ENCODE assay signal across 8 mouse cellular contexts in the genomic region with DNA sequence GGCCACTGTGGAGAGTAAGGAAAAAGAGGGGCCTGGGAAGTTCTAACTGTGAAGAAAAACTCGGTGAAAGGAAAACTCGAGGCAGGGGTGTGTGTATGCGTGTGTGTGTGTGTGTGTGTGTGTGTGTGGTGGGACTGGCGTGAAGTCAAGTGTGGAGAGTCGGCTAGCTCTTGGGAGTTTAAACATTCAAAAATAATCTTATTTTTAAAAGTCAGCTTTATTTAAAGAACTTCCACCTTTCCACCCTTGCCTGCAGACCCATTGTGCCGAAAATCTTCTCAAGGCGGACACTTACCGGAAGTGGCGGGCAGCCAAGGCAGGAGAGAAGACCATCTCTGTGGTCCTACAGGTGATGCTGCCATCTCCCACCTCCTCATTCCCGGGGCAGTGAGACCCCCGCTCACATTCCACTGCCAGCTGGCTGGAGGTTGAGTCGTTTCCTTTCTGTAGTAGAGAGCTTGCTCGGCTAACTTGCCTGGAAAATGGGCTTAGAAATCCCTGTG. TPM values are rescaled to one million over a fixed set of nuclear protein-coding genes. Genes with fewer than 3 reads are reported as not detected.
A peak's percentile ranks its signal among the peaks of the same experiment; 100 is the strongest.
DNase-seq lines count a peak whose midpoint lies in the region; ATAC-seq and TF ChIP-seq lines count a peak whose summit lies in the region.

No protein-coding gene starts in this region.

- no peaks in the 10 kb centered on the region for H3K27me3 ChIP-seq in kidney, embryonic 14.5 days (ENCODE audit: control insufficient read depth, insufficient read depth, low read length)
- H3K27me3 ChIP-seq in hindbrain, embryonic 14.5 days (ENCODE audit: control insufficient read depth, insufficient read depth, low read length) = no peaks in the 10 kb centered on the region
- H3K27me3 ChIP-seq in midbrain, embryonic 15.5 days (replicated peaks) = no peaks in the 10 kb centered on the region

- peak overlapping the region; percentile 91 for H3K4me3 ChIP-seq in kidney, embryonic 14.5 days (ENCODE audit: low read length)
- peak overlapping the region; percentile 94 for H3K4me3 ChIP-seq in bone marrow macrophage, adult 2 months (ENCODE audit: insufficient read depth, low read length)
- H3K4me3 ChIP-seq in hindbrain, embryonic 14.5 days (replicated peaks; ENCODE audit: low read length) = peak overlapping the region; percentile 49
- peak overlapping the region; percentile 87 for H3K4me3 ChIP-seq in midbrain, embryonic 15.5 days

- no peak for TF ChIP-seq CTCF in bone marrow macrophage, adult 2 months (IDR thresholded peaks at IDR 0.05; ENCODE audit: low read depth, low read length)

- peak overlapping the region; percentile 80 for H3K9ac ChIP-seq in kidney, embryonic 14.5 days (ENCODE audit: low read depth, low read length)
- peak overlapping the region; percentile 60 for H3K9ac ChIP-seq in hindbrain, embryonic 14.5 days
- peak overlapping the region; percentile 84 for H3K9ac ChIP-seq in midbrain, embryonic 15.5 days

- H3K9me3 ChIP-seq in kidney, embryonic 14.5 days (ENCODE audit: control insufficient read depth, low read length) = no peaks in the 10 kb centered on the region
- no peaks in the 10 kb centered on the region for H3K9me3 ChIP-seq in hindbrain, embryonic 14.5 days (ENCODE audit: control insufficient read depth, low read length)
- H3K9me3 ChIP-seq in midbrain, embryonic 15.5 days = no peaks in the 10 kb centered on the region

- DNase-seq in kidney, adult 8-10 months = no peak
- DNase-seq in hindbrain, embryonic 14.5 days (ENCODE audit: low spot score) = no peak
- no peak for DNase-seq in natural killer cell, adult 2 months (ENCODE audit: low spot score in 2 of 2)
- DNase-seq in right cerebral cortex, postnatal 36 days (ENCODE audit: low spot score in 2 of 2) = no peak
- no peak for DNase-seq in right cerebral cortex, postnatal 10 days (ENCODE audit: low spot score in 2 of 2)

- no peak for ATAC-seq in kidney, embryonic 14.5 days (ENCODE audit: low FRiP score, low TSS enrichment)
- no peak for ATAC-seq in hindbrain, embryonic 14.5 days (ENCODE audit: low FRiP score)
- peak; percentile 28; the same call in 1 of the 2 replicates for ATAC-seq in midbrain, embryonic 15.5 days (replicated peaks)

- peak overlapping the region; percentile 76 for H3K4me2 ChIP-seq in kidney, embryonic 14.5 days (replicated peaks; ENCODE audit: low read depth, low read length)
- H3K4me2 ChIP-seq in hindbrain, embryonic 14.5 days (replicated peaks) = peak overlapping the region; percentile 58
- H3K4me2 ChIP-seq in midbrain, embryonic 15.5 days = peak overlapping the region; percentile 75

- TF ChIP-seq POLR2A in bone marrow macrophage, adult 2 months (IDR thresholded peaks at IDR 0.05; ENCODE audit: borderline replicate concordance, low read depth, low read length) = no peak

- H3K36me3 ChIP-seq in kidney, embryonic 14.5 days (ENCODE audit: control insufficient read depth, insufficient read depth, low read length) = peaks cover 34% of the 10 kb centered on the region
- peaks cover 28% of the 10 kb centered on the region for H3K36me3 ChIP-seq in hindbrain, embryonic 14.5 days (replicated peaks; ENCODE audit: control insufficient read depth, insufficient read depth)
- H3K36me3 ChIP-seq in midbrain, embryonic 15.5 days (replicated peaks) = no peaks in the 10 kb centered on the region; the same call in 1 of the 2 replicates

- peak overlapping the region; percentile 77; the same call in 1 of the 2 replicates for H3K27ac ChIP-seq in kidney, embryonic 14.5 days (ENCODE audit: low read depth, low read length)
- H3K27ac ChIP-seq in bone marrow macrophage, adult 2 months (ENCODE audit: insufficient read depth, low read depth, low read length) = no peak overlapping the region
- no peak overlapping the region for H3K27ac ChIP-seq in hindbrain, embryonic 14.5 days
- H3K27ac ChIP-seq in midbrain, embryonic 15.5 days = 0 out of 2 replicates have a peak overlapping the region, but pooled peaks have one; percentile 73

- WGBS in kidney, embryonic 14.5 days = 20% methylated on average over 13 of the region's 13 CpGs
- WGBS in hindbrain, embryonic 14.5 days = 37% methylated on average over 13 of the region's 13 CpGs
- WGBS in midbrain, embryonic 15.5 days = 25% methylated on average over 13 of the region's 13 CpGs

- H3K4me1 ChIP-seq in kidney, embryonic 14.5 days (ENCODE audit: control insufficient read depth, insufficient read depth, low read length) = peaks cover 15% of the 10 kb centered on the region
- peaks cover 29% of the 10 kb centered on the region for H3K4me1 ChIP-seq in bone marrow macrophage, adult 2 months (ENCODE audit: control insufficient read depth, insufficient read depth, low read length)
- peaks cover 5% of the 10 kb centered on the region for H3K4me1 ChIP-seq in hindbrain, embryonic 14.5 days (replicated peaks; ENCODE audit: control insufficient read depth, insufficient read depth, low read length)
- peaks cover 16% of the 10 kb centered on the region for H3K4me1 ChIP-seq in midbrain, embryonic 15.5 days

RNA-seq across cellular contexts. Expression of a gene that starts 1.5 kb away (rescaled TPM):
- 109 and 136 TPM in 2 replicates for polyA plus RNA-seq in kidney, embryonic 14.5 days (2014; fragmentation: Nextera tagmentation; extraction: Ambion mirVana)
- 54.6 and 58.7 TPM in 2 replicates for polyA plus RNA-seq in bone marrow macrophage, adult 2 months (2012; ENCODE audit: insufficient read depth, insufficient read length, missing spikeins)
- 47.4 and 52.3 TPM in 2 replicates for polyA plus RNA-seq in hindbrain, embryonic 14.5 days (2014; fragmentation: Nextera tagmentation; extraction: Ambion mirVana)
- 67.1 and 76.5 TPM in 2 replicates for polyA plus RNA-seq in midbrain, embryonic 15.5 days (2015; fragmentation: Nextera tagmentation; extraction: Ambion mirVana)

RNA-seq across cellular contexts. Expression of a gene that starts 1.7 kb away (rescaled TPM):
- 0.43 TPM in 1 of 2 replicates, not detected in the other for polyA plus RNA-seq in kidney, embryonic 14.5 days (2014; fragmentation: Nextera tagmentation; extraction: Ambion mirVana)
- not detected in 2 replicates for polyA plus RNA-seq in bone marrow macrophage, adult 2 months (2012; ENCODE audit: insufficient read depth, insufficient read length, missing spikeins)
- not detected in 2 replicates for polyA plus RNA-seq in hindbrain, embryonic 14.5 days (2014; fragmentation: Nextera tagmentation; extraction: Ambion mirVana)
- not detected in 2 replicates for polyA plus RNA-seq in midbrain, embryonic 15.5 days (2015; fragmentation: Nextera tagmentation; extraction: Ambion mirVana)

RNA-seq across cellular contexts. Expression of a gene that starts 17.1 kb away (rescaled TPM):
- polyA plus RNA-seq in kidney, embryonic 14.5 days (2014; fragmentation: Nextera tagmentation; extraction: Ambion mirVana) = 5.0 and 9.5 TPM in 2 replicates
- polyA plus RNA-seq in bone marrow macrophage, adult 2 months (2012; ENCODE audit: insufficient read depth, insufficient read length, missing spikeins) = 6.6 and 8.5 TPM in 2 replicates
- 28.0 and 33.5 TPM in 2 replicates for polyA plus RNA-seq in hindbrain, embryonic 14.5 days (2014; fragmentation: Nextera tagmentation; extraction: Ambion mirVana)
- 31.8 and 33.2 TPM in 2 replicates for polyA plus RNA-seq in midbrain, embryonic 15.5 days (2015; fragmentation: Nextera tagmentation; extraction: Ambion mirVana)

RNA-seq across cellular contexts. Expression of a gene that starts 35.3 kb away (rescaled TPM):
- polyA plus RNA-seq in kidney, embryonic 14.5 days (2014; fragmentation: Nextera tagmentation; extraction: Ambion mirVana) = 0.17 and 0.61 TPM in 2 replicates
- not detected in 2 replicates for polyA plus RNA-seq in bone marrow macrophage, adult 2 months (2012; ENCODE audit: insufficient read depth, insufficient read length, missing spikeins)
- polyA plus RNA-seq in hindbrain, embryonic 14.5 days (2014; fragmentation: Nextera tagmentation; extraction: Ambion mirVana) = 0.65 and 0.98 TPM in 2 replicates
- polyA plus RNA-seq in midbrain, embryonic 15.5 days (2015; fragmentation: Nextera tagmentation; extraction: Ambion mirVana) = 2.1 and 2.2 TPM in 2 replicates

RNA-seq across cellular contexts. Expression of a gene that starts 39.8 kb away (rescaled TPM):
- 51.8 and 53.6 TPM in 2 replicates for polyA plus RNA-seq in kidney, embryonic 14.5 days (2014; fragmentation: Nextera tagmentation; extraction: Ambion mirVana)
- 18.2 and 18.5 TPM in 2 replicates for polyA plus RNA-seq in bone marrow macrophage, adult 2 months (2012; ENCODE audit: insufficient read depth, insufficient read length, missing spikeins)
- polyA plus RNA-seq in hindbrain, embryonic 14.5 days (2014; fragmentation: Nextera tagmentation; extraction: Ambion mirVana) = 25.8 and 26.4 TPM in 2 replicates
- polyA plus RNA-seq in midbrain, embryonic 15.5 days (2015; fragmentation: Nextera tagmentation; extraction: Ambion mirVana) = 25.4 and 25.8 TPM in 2 replicates

Comparison
In these comparisons a context has a peak if more than half of its experiments do, and no peak if none do; other contexts are left out.
1. H3K27ac ChIP-seq: peak in kidney, embryonic 14.5 days (single experiment) and midbrain, embryonic 15.5 days (single experiment); none in bone marrow macrophage, adult 2 months (single experiment) and hindbrain, embryonic 14.5 days (single experiment).
2. Peak in every context shown above with its lines, with median percentiles within 50 percentile points of each other: H3K4me2 ChIP-seq, H3K4me3 ChIP-seq and H3K9ac ChIP-seq.